Mouse (Mus musculus) neural tube, embryonic 12.5 days (tissue): ENCODE measurements at regions not wholly inside any gene's neighbourhood (a gene's known extent, or its start where the extent isn't known, plus 50 kb on each side); places are given as distances from the start of the nearest gene placed in this dataset.

Source experiments
- ATAC-seq: fragments of 200-750 bp; cut with Nextera tagmentation; 2 replicates; pipeline ENCODE4 v1.8.0; 2017; ENCODE audit warnings: low read depth, mild to moderate bottlenecking, moderate TSS enrichment, moderate library complexity; ENCODE audit not compliant: low FRiP score
- H3K27ac ChIP-seq: fragments of 300-500 bp; sonication (generic); 2 replicates; pipeline ENCODE4 v1.5.1; 2016
- H3K27me3 ChIP-seq: fragments of 300-500 bp; sonication (generic); replicated peaks from 2 replicates; pipeline ENCODE4 v1.6.1; 2016; ENCODE audit warnings: mild to moderate bottlenecking
- H3K36me3 ChIP-seq: fragments of 300-500 bp; sonication (generic); 2 replicates; pipeline ENCODE4 v1.6.1; 2016; ENCODE audit warnings: mild to moderate bottlenecking
- H3K4me1 ChIP-seq: fragments of 300-500 bp; sonication (generic); 2 replicates; pipeline ENCODE4 v1.6.1; 2016
- H3K4me2 ChIP-seq: fragments of 300-500 bp; sonication (generic); replicated peaks from 2 replicates; pipeline ENCODE4 v1.6.1; 2016; ENCODE audit warnings: mild to moderate bottlenecking
- H3K4me3 ChIP-seq: fragments of 300-500 bp; sonication (generic); 2 replicates; pipeline ENCODE4 v1.5.1; 2016
- H3K9ac ChIP-seq: fragments of 300-500 bp; sonication (generic); 2 replicates; pipeline ENCODE4 v1.6.1; 2016; ENCODE audit warnings: mild to moderate bottlenecking
- H3K9me3 ChIP-seq: fragments of 300-500 bp; sonication (generic); 2 replicates; pipeline ENCODE4 v1.6.1; 2016; ENCODE audit warnings: mild to moderate bottlenecking
- WGBS: fragments of 180-500 bp; shearing (Covaris S2); methylation state at CpG from one replicate; pipeline ENCODE4 v1.1.7; 2016; 5-methylcytosine and 5-hydroxymethylcytosine counted together

DNA sequence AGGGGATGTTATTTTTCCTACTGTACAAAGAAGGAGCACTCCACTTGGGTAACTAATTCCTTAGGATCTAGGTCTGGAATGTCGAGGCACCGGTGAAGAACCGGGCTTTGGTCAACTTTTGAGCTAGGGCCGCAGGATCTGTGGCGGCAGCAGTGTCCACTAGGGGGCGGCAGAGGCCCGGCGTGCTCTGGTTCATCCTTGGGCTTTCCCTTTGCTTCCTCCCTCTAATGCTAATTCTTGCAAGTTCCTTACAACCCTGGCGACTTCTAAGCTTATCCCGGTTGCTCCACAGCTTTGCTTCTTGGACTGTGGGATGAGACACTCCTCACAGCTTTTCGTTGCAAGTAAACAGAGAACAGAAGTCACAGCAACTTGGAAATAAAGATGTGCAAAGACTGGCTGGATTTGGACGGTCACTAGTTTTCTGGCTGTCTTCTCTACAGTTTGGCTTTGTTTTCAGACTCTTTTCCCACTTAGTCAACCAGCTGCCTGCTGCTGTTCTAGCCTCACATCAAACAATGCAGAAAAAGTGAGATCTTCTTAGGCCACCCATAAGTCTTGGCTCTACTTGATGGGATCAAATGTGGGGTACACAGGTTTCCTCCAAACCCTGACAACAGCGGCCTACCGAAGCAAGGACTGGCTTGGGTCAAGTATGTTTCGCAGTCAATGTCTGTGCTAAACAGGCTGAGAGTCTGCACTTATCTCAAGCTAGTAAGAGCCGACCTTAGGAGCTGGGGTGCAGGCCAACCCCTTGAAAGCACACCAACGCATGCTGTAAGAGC, 51.2 kb upstream of the Tmem72 start:
- 37% methylated on average over 17 of the region's 17 CpGs for WGBS
- no peaks in the 10 kb centered on the region for H3K9me3 ChIP-seq
- no peaks in the 10 kb centered on the region for H3K36me3 ChIP-seq
- H3K4me1 ChIP-seq, result no peaks in the 10 kb centered on the region
- H3K4me3 ChIP-seq, result no peak overlapping the region
- no peak overlapping the region for H3K4me2 ChIP-seq
- no peak overlapping the region for H3K9ac ChIP-seq
- ATAC-seq, result 0 out of 2 replicates have a peak, but pooled peaks have one; percentile 48
- no peaks in the 10 kb centered on the region for H3K27me3 ChIP-seq
- H3K27ac ChIP-seq, result no peak overlapping the region

DNA sequence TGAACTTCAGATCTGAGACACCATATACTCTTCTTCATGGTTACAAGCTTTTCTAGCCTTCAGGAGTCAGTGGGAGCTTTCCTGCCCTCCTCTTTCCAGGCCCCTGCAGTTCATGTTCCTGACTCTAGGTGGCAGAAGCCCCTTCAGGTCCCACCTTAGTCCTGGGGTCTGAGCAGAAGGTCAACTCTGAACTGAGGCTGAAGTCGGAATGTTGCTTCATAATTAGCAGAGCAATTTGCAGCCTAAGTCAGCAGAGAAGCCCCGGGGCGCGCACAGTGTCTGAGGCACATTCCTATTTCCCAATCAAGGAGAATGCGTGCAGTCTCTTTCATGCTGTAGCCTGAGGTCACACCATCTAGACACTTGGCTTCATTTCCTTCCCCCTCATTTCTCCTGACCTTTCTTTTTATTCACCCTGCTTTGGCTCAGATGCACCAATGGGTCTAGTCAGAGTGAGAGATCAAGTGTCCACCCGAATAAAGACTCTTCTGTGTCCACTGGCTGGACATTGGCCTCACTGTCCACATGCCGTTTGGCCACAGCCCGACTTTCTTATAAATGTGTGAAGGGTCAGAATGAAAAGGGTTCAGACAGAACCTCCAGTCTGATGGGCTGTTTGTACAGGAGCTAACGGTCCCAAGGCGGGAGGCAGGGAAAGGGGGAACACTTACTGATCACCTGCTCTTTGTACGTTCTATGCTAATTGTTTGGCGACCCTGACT, 58.4 kb upstream of the Tmem72 start:
- H3K4me3 ChIP-seq, result no peak overlapping the region

DNA sequence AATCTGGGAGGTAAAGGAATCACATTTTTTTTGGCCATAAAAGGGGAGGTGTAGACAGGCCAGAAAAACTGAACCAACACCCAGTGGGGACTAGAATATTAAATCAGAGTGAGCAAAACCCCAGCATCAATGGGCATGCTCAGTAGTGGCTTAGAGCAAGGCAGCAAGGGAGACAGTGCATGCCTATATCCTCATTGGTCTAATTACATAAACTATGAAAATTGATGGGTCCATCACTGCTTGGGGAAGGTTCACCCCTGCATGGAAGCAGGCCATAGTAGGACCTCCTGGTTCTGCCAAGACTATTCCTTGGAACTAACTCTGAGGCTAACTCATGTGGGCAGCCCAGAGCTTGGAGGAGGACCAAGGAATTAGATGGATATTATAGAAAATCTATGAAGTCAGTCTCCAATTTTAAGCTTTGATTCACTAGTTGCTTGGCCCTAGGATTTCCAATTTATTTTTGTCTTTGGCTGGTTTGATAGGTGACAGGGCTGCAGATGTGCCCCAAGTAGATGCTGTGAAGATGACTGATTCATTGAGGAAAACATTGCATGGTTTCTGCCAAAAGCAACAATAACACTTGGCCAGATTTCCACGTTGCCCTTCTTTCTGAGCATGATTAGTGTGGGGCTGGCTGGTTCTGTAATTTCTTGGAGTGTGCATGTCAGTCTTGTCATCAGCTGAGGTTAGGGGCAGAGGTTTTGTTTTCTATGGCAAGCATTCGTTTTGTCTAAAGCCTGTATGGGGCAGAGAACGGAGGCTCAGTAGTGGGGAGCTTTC, 70.0 kb upstream of the Tmem72 start:
- no peaks in the 10 kb centered on the region for H3K27me3 ChIP-seq
- no peak overlapping the region for H3K4me3 ChIP-seq
- H3K36me3 ChIP-seq, result no peaks in the 10 kb centered on the region
- 74% methylated on average over 3 of the region's 3 CpGs for WGBS
- H3K4me1 ChIP-seq, result no peaks in the 10 kb centered on the region
- no peak overlapping the region for H3K4me2 ChIP-seq
- no peak overlapping the region for H3K27ac ChIP-seq
- H3K9ac ChIP-seq, result no peak overlapping the region
- H3K9me3 ChIP-seq, result no peaks in the 10 kb centered on the region
- no peak for ATAC-seq

More for the DNA sequence above, 58.4 kb upstream of the Tmem72 start:
- no peaks in the 10 kb centered on the region for H3K36me3 ChIP-seq
- H3K27me3 ChIP-seq, result no peaks in the 10 kb centered on the region
- H3K9ac ChIP-seq, result no peak overlapping the region
- H3K9me3 ChIP-seq, result no peaks in the 10 kb centered on the region
- H3K4me2 ChIP-seq, result no peak overlapping the region
- no peak for ATAC-seq
- WGBS, result 73% methylated on average over 12 of the region's 12 CpGs
- H3K27ac ChIP-seq, result no peak overlapping the region
- no peaks in the 10 kb centered on the region for H3K4me1 ChIP-seq

DNA sequence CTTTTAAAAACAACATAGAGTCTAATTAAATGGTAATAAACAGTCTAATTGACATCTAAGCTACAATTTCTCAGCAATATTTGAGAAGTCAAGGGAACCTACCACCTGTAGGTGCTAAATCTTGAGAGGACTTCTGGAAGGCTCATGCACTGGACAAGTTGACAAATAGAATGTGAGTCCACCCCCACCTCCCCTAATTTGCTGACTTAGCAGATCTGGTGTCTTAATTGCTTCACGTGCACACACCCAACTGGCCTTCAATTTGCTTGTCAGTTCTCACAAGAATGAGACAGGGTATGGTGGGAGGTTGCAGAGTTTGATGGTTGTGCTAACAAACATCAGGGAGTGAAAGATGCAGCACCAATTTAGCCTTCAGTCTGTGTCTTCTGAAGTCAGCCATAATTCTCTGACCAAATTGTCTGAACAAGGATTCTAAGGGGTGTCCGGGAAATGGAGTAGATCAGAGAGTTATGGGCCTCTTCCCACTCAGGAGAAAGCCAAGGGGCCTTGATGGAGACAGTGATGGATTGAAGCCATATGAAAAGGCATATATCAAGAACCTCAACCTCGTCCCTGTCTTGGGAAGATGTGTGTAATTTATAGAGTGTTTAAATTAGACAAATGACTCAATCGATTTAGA, 76.7 kb upstream of the Tmem72 start:
- no peaks in the 10 kb centered on the region for H3K4me1 ChIP-seq
- no peak overlapping the region for H3K4me2 ChIP-seq
- H3K27me3 ChIP-seq, result no peaks in the 10 kb centered on the region
- no peak for ATAC-seq
- no peaks in the 10 kb centered on the region for H3K36me3 ChIP-seq
- no peak overlapping the region for H3K9ac ChIP-seq
- 54% methylated on average over 4 of the region's 4 CpGs for WGBS
- no peaks in the 10 kb centered on the region for H3K9me3 ChIP-seq
- no peak overlapping the region for H3K27ac ChIP-seq
- no peak overlapping the region for H3K4me3 ChIP-seq

DNA sequence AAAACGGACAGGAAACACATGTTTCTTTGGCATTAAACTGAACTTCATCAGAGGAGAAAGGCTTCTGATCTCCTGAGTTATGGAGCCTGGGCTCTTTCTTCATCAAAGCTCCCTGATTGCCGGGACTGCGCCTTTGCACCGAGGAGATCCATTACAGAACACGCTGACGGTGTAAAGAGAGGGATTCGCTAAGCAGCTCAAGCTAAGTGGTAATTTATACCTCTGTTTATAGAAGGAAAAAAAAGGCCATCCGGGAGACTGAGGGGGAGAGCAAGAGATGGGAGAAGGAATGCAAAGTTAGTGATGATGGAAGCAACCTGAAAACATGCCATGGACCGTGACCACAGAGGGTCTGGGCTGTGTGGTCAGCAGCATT, 77.2 kb upstream of the Tmem72 start:
- Histone ChIP-seq H3K4me2 (no peak overlapping the region), H3K9ac (no peak overlapping the region), H3K9me3 (no peaks in the 10 kb centered on the region), H3K27me3 (no peaks in the 10 kb centered on the region), H3K4me3 (no peak overlapping the region), H3K36me3 (no peaks in the 10 kb centered on the region), H3K27ac (no peak overlapping the region), H3K4me1 (no peaks in the 10 kb centered on the region)
- 56% methylated on average over 9 of the region's 9 CpGs for WGBS
- no peak for ATAC-seq

DNA sequence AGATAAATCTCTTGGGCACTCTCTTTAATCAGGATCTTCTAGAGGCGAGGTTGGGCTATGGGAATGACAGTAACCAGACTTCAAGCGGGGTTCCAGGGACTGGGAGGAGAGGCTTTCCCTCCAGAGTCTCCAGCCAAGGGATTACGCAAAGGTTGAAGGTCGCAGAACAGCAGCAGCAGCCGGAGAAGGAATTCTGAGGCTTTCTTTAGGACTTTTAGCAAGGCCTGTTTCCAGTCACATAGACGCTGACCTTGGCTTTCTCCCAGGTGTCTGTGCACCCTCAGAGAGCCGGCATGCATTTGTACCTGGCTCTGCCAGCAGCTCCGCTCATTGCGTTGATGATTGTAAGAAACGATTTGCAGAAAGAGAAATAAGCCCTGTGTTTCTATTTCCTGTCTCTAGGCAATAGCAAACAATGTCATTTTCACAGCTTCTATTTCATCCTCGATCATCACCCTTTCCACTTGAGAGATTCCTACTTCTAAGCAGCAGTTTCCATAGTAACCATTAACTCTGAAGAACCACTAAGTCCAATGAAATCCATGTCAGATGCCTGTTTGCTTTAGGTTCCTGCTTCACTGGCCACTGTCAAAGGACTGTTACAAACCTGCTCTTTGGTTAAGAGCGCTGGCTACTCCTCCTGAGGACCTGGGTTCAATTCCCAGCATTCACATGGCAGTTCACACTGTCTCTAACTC, 104.7 kb upstream of the Tmem72 start:
- Histone ChIP-seq H3K4me3 (no peak overlapping the region), H3K36me3 (no peaks in the 10 kb centered on the region), H3K4me2 (no peak overlapping the region), H3K9me3 (no peaks in the 10 kb centered on the region), H3K4me1 (no peaks in the 10 kb centered on the region), H3K27ac (no peak overlapping the region), H3K27me3 (no peaks in the 10 kb centered on the region), H3K9ac (no peak overlapping the region)
- 55% methylated on average over 12 of the region's 12 CpGs for WGBS
- no peak for ATAC-seq

DNA sequence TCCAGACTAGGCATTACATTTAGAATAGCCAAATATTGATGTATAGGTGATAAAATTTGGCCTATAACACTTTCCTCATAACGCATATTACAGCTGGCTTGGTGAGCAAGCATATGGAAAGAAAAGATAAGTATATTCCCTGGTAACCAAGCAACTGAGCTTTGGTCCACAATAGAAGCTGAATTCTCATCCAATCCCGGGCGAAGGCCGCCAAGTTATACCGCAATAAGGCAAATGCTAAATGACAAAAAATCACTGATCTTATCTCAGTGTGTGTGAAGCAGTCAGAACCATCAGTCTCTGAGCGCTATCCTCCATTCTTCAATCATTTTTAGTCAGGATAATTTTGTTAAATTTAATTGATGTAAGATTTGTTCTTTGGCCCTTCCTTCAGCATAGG, 105.9 kb upstream of the Tmem72 start:
- Histone ChIP-seq H3K9ac (no peak overlapping the region), H3K4me2 (no peak overlapping the region), H3K27me3 (no peaks in the 10 kb centered on the region), H3K27ac (no peak overlapping the region), H3K4me3 (no peak overlapping the region), H3K9me3 (no peaks in the 10 kb centered on the region), H3K36me3 (no peaks in the 10 kb centered on the region), H3K4me1 (no peaks in the 10 kb centered on the region)
- WGBS, result 97% methylated on average over 6 of the region's 6 CpGs
- ATAC-seq, result no peak

DNA sequence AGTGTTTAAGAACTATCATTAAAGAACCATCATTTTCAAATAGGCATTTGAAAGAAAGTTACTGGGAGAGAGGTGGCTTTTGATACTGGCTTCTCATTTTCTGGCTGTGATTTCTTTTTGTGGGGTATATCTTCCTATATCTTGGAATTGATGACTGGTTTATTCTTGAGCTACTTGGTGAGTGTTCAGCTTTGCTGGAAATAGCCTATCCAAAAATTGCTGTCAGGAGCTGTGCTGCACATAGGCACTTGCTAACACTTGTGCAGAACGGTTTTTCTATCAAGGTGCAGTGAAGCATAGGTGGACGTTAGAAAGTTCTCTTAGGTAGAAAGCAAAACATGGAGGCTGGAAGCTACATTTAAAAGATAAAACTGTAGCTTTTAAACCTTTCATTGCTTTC, 108.9 kb upstream of the Tmem72 start:
- Histone ChIP-seq H3K36me3 (no peaks in the 10 kb centered on the region), H3K9ac (no peak overlapping the region), H3K4me2 (no peak overlapping the region), H3K4me1 (no peaks in the 10 kb centered on the region), H3K27me3 (no peaks in the 10 kb centered on the region), H3K9me3 (no peaks in the 10 kb centered on the region), H3K27ac (no peak overlapping the region), H3K4me3 (no peak overlapping the region)
- ATAC-seq, result no peak
- WGBS, result 87% methylated on average over 2 of the region's 2 CpGs

DNA sequence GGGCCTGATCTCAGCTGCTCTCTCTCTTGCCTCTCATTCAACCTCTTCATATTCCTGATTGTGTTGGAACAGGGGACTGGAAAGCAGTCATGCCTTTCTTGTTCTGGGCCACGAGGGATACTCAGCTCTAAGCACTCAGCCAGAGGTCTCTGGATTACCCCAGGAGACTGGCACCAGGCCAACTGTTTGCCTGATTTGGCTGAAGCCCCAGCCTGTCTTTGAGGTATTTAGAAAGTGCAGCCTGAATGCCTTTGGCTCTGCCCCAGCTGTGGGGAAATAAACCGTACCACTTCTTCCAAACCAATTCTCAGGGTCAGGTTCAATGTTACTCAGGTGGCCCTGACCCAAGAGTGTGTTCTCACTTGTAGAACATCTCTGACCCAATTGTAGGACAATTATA, 112.6 kb upstream of the Tmem72 start:
- no peak overlapping the region for H3K4me2 ChIP-seq
- no peak for ATAC-seq
- no peaks in the 10 kb centered on the region for H3K9me3 ChIP-seq
- H3K9ac ChIP-seq, result no peak overlapping the region
- 78% methylated on average over 2 of the region's 2 CpGs for WGBS
- no peak overlapping the region for H3K27ac ChIP-seq
- no peaks in the 10 kb centered on the region for H3K4me1 ChIP-seq
- H3K27me3 ChIP-seq, result no peaks in the 10 kb centered on the region
- no peaks in the 10 kb centered on the region for H3K36me3 ChIP-seq
- no peak overlapping the region for H3K4me3 ChIP-seq

DNA sequence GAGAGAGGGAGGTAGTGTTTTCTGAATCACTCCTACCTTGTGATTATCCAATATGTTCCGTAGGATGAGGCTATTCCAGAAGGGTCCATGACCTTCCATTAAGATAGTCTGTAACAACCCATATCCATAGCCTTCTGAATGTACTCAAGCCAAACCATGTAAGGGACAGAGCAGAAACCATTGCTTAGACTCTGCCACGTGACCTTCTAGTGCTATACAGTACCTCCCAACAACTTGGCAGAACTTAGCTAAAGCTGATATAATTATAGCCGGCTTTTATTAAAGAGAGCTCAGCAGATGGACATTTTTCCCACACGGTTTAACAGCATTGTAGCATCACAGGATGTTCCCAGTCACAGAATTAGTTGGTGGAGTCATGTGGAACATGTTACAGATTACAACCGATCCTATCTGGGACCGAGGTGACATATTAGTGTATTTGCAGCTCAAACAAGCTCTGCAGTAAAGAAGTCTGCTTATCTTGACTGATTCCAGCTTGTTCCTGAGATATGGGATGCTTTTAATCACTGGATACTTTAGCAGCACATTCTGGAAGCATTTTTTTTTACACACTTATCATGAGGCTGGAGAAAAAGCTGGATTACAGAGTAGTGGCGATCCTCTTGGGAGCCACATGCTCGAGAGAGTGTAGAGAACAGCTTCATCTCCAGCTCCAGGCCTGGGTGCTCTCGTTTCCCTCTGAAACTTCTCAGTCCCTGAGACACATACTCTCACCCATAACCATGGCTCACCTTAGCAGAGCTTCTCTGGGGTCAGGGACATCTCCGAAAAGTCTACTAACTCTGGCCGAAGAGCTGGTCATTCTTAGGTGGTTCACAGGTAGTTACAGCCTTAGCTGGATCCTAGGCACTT, 129.5 kb upstream of the Tmem72 start:
- Histone ChIP-seq H3K27ac (no peak overlapping the region), H3K36me3 (no peaks in the 10 kb centered on the region), H3K27me3 (no peaks in the 10 kb centered on the region), H3K4me1 (no peaks in the 10 kb centered on the region), H3K4me3 (no peak overlapping the region), H3K9ac (no peak overlapping the region), H3K9me3 (no peaks in the 10 kb centered on the region), H3K4me2 (no peak overlapping the region)
- 89% methylated on average over 11 of the region's 11 CpGs for WGBS
- no peak for ATAC-seq

DNA sequence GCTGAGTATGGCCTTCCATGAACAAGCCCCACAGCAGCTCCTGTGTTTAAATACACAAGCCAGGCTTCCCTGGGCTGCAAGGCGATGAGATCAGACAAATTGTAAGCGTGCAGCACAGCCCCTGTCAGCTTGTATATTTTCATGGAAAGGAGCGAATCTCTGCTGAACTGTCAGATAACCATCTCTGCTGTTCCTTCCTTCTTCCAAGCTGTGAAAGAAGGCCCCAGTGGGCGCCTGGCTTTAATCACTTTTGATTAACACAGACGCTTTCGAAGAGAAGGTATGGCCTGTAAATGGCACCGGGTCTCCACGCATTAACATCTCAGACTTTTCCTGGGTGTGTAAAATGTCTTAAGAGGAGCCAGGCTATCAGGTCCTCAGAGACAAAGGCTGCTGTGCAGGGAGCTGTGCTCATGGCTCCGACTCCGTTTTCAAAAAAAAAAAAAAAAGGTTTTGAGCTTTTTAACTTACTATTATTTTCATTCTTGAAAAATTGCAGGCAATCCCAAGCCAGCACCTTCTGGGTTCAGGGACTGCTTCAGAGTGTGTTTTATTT, 131.9 kb upstream of the Tmem72 start:
- Histone ChIP-seq H3K27me3 (no peaks in the 10 kb centered on the region), H3K9me3 (no peaks in the 10 kb centered on the region), H3K4me2 (no peak overlapping the region), H3K4me1 (no peaks in the 10 kb centered on the region), H3K36me3 (no peaks in the 10 kb centered on the region), H3K9ac (no peak overlapping the region), H3K27ac (no peak overlapping the region), H3K4me3 (no peak overlapping the region)
- 82% methylated on average over 10 of the region's 10 CpGs for WGBS
- ATAC-seq, result no peak
